Mouse (Mus musculus) forebrain, postnatal 0 days (tissue): ENCODE data around the gene Pip5kl1. TPM values are rescaled to one million over a fixed set of nuclear protein-coding genes. Genes with fewer than 3 reads are reported as not detected.

Experiments
- ATAC-seq: fragments of 200-750 bp; cut with Nextera tagmentation; 2 replicates; pipeline ENCODE4 v1.8.0; 2017; ENCODE audit warnings: mild to moderate bottlenecking, moderate library complexity
- DNase-seq: peaks from one replicate; pipeline ENCODE4 v3.0.0-alpha.2; 2015
- H3K27ac ChIP-seq: fragments of 300-500 bp; sonication (generic); 2 replicates; pipeline ENCODE4 v1.5.1; 2014; ENCODE audit warnings: low read depth, mild to moderate bottlenecking, antibody characterized with exemption, low read length, moderate library complexity, mixed read lengths
- H3K27me3 ChIP-seq: fragments of 300-500 bp; sonication (generic); 2 replicates; pipeline ENCODE4 v1.6.1; 2014; ENCODE audit warnings: mild to moderate bottlenecking, low read length, mixed read lengths; ENCODE audit not compliant: insufficient read depth
- H3K36me3 ChIP-seq: fragments of 300-500 bp; sonication (generic); 2 replicates; pipeline ENCODE4 v1.6.1; 2014; ENCODE audit warnings: mild to moderate bottlenecking, moderate library complexity; ENCODE audit not compliant: insufficient read depth
- H3K4me1 ChIP-seq: fragments of 300-500 bp; sonication (generic); 2 replicates; pipeline ENCODE4 v1.6.1; 2014; ENCODE audit warnings: antibody characterized with exemption; ENCODE audit not compliant: insufficient read depth
- H3K4me2 ChIP-seq: fragments of 300-500 bp; sonication (generic); 2 replicates; pipeline ENCODE4 v1.6.1; 2014; ENCODE audit warnings: low read depth, mild to moderate bottlenecking, moderate library complexity
- H3K4me3 ChIP-seq: fragments of 300-500 bp; sonication (generic); 2 replicates; pipeline ENCODE4 v1.5.1; 2014; ENCODE audit warnings: low read depth, low read length, mixed read lengths
- H3K9ac ChIP-seq: fragments of 300-500 bp; sonication (generic); 2 replicates; pipeline ENCODE4 v1.6.1; 2014; ENCODE audit warnings: mild to moderate bottlenecking
- H3K9me3 ChIP-seq: fragments of 300-500 bp; sonication (generic); 2 replicates; pipeline ENCODE4 v1.6.1; 2016; ENCODE audit warnings: low read length
- CTCF ChIP-seq: sonication (generic); IDR thresholded peaks from 2 replicates; pipeline ENCODE4 v1.5.1; 2016; ENCODE audit warnings: antibody characterized with exemption, control low read depth, low read depth
- WGBS: fragments of 180-500 bp; shearing (Covaris S2); extraction: QIAGEN DNeasy Blood & Tissue Kit; methylation state at CpG from one replicate; pipeline ENCODE4 v1.1.7; 2014; 5-methylcytosine and 5-hydroxymethylcytosine counted together
- polyA plus RNA-seq: library from polyadenylated mRNA; unstranded; fragments of >200 nt; fragmentation: Nextera tagmentation; extraction: Ambion mirVana; gene quantifications from 2 replicates; pipeline ENCODE4 v1.2.1, GENCODE M21; 2015
- total RNA-seq: library from RNA; depleted of rRNA; stranded (reverse); fragments of >200 nt; gene quantifications from 2 replicates; pipeline ENCODE4 v1.2.3, GENCODE M21; 2014

The Pip5kl1 gene
- total and polyA plus RNA-seq, 2 experiments from 2014 or later = 8.2 to 11.8 TPM

- DNase-seq (no peak), ATAC-seq (no peak)
- Histone ChIP-seq H3K27ac (no peak overlapping the region), H3K27me3 (no peaks in the 10 kb centered on the region), H3K36me3 (no peaks in the 10 kb centered on the region), H3K4me3 (no peak overlapping the region), H3K9ac (no peak overlapping the region), H3K9me3 (no peaks in the 10 kb centered on the region), H3K4me2 (no peak overlapping the region), H3K4me1 (no peaks in the 10 kb centered on the region)
- 96% methylated on average over 7 of the region's 7 CpGs for WGBS
- TF ChIP-seq CTCF = no peak
Observed at GRCm38 (mm10) chr2:32547964-32548739, 26.4 kb upstream of the Pip5kl1 start.

GRCm38 (mm10) chr2:32549171-32549570, 25.4 kb upstream of the Pip5kl1 start:
- no peak for TF ChIP-seq CTCF
- no peak overlapping the region for H3K4me2 ChIP-seq
- no peak overlapping the region for H3K27ac ChIP-seq
- H3K9ac ChIP-seq = no peak overlapping the region
- H3K9me3 ChIP-seq = no peaks in the 10 kb centered on the region
- H3K27me3 ChIP-seq = no peaks in the 10 kb centered on the region
- 86% methylated on average over 9 of the region's 9 CpGs for WGBS
- H3K36me3 ChIP-seq = no peaks in the 10 kb centered on the region
- DNase-seq (no peak), ATAC-seq (no peak)
- no peaks in the 10 kb centered on the region for H3K4me1 ChIP-seq
- H3K4me3 ChIP-seq = no peak overlapping the region

DNA sequence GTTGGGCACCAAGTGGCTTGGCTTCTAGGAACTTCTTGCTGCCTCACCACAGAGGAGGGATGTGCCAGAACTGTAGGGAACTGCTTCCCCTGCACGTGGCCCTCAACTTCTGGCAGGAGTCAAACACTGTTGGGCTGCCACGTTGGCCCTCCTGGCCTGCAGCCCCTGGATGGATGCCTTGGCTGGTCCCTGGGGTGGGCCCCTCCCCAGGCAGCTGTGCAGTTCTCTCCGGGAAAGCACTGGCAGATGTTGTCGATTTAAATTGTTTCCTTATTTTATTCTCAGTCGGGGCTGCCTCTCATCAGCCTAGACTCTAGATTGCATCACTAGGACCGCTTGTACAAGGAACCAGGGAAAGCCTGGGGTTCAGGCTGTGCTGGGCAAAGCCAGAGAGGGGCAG, 24.8 kb upstream of the Pip5kl1 start:
- Histone ChIP-seq H3K9ac (no peak overlapping the region), H3K4me2 (no peak overlapping the region), H3K27ac (no peak overlapping the region; the same call in 1 of the 2 replicates), H3K4me3 (no peak overlapping the region), H3K4me1 (no peaks in the 10 kb centered on the region), H3K9me3 (no peaks in the 10 kb centered on the region), H3K27me3 (no peaks in the 10 kb centered on the region), H3K36me3 (no peaks in the 10 kb centered on the region)
- no peak for DNase-seq
- 63% methylated on average over 6 of the region's 6 CpGs for WGBS
- no peak for TF ChIP-seq CTCF
- ATAC-seq = no peak; the same call in 1 of the 2 replicates

GRCm38 (mm10) chr2:32551236-32551635, 23.4 kb upstream of the Pip5kl1 start:
- no peak overlapping the region for H3K4me3 ChIP-seq
- DNase-seq (no peak), ATAC-seq (no peak)
- H3K36me3 ChIP-seq = no peaks in the 10 kb centered on the region
- H3K9ac ChIP-seq = no peak overlapping the region
- H3K27me3 ChIP-seq = no peaks in the 10 kb centered on the region
- H3K4me2 ChIP-seq = no peak overlapping the region
- no peaks in the 10 kb centered on the region for H3K4me1 ChIP-seq
- H3K27ac ChIP-seq = no peak overlapping the region
- no peak for TF ChIP-seq CTCF
- H3K9me3 ChIP-seq = no peaks in the 10 kb centered on the region
- 87% methylated on average over 5 of the region's 5 CpGs for WGBS

- 83% methylated on average over 7 of the region's 7 CpGs for WGBS
- Histone ChIP-seq H3K4me2 (no peak overlapping the region), H3K9me3 (no peaks in the 10 kb centered on the region), H3K27ac (no peak overlapping the region), H3K4me1 (no peaks in the 10 kb centered on the region), H3K4me3 (no peak overlapping the region), H3K36me3 (no peaks in the 10 kb centered on the region), H3K27me3 (no peaks in the 10 kb centered on the region), H3K9ac (no peak overlapping the region)
- DNase-seq (no peak), ATAC-seq (no peak)
- TF ChIP-seq CTCF = no peak
Observed at GRCm38 (mm10) chr2:32553592-32554148, 20.9 kb upstream of the Pip5kl1 start.

DNA sequence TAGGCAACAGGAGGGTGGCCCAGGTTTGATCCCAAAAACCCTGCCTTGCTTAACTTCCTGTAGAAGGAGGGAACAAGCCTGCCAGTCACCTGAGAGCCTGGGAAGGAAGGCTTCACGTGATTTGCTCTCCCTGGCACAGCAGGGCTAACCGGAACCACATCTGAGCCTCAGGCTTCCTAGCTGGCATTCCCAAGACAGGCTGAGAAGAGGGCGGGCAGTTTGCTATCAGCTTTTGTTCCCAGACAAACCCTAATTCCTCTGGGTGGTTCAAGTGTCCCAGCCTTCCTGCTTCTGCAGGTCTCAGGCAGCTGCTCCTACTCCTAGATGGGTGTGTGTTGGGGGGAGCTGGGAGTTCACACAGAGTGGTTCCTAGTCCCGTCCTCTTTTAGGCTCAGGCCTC, 19.1 kb upstream of the Pip5kl1 start:
- ATAC-seq = no peak
- H3K36me3 ChIP-seq = peaks cover 6% of the 10 kb centered on the region; the same call in 1 of the 2 replicates
- DNase-seq = no peak
- no peaks in the 10 kb centered on the region for H3K4me1 ChIP-seq
- no peaks in the 10 kb centered on the region for H3K9me3 ChIP-seq
- TF ChIP-seq CTCF = no peak
- WGBS = 41% methylated on average over 4 of the region's 4 CpGs
- no peak overlapping the region for H3K4me2 ChIP-seq
- H3K4me3 ChIP-seq = no peak overlapping the region
- H3K27ac ChIP-seq = no peak overlapping the region
- no peak overlapping the region for H3K9ac ChIP-seq
- no peaks in the 10 kb centered on the region for H3K27me3 ChIP-seq

DNA sequence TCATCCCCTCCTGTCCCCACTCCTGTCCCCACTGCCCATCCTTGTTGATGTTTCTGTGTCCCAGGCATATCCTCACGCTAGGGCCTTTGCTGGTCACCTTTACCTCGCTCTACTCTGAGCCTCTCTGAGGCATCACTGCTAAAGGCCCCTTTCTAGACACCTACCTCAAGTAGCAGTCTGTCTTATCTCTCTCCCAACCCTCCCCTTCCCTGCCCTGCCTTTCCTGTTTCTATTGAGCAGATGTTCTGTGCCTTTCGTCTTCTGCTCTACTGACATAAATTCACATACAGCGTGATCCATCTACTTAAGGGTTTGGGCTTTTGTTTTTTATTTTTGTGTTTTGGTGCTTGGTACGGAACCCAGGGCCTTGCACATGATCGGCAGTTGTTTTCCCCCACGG, 18.6 kb upstream of the Pip5kl1 start:
- no peaks in the 10 kb centered on the region for H3K4me1 ChIP-seq
- TF ChIP-seq CTCF = no peak
- no peak overlapping the region for H3K4me2 ChIP-seq
- H3K36me3 ChIP-seq = peaks cover 6% of the 10 kb centered on the region; the same call in 1 of the 2 replicates
- no peaks in the 10 kb centered on the region for H3K27me3 ChIP-seq
- H3K27ac ChIP-seq = no peak overlapping the region
- DNase-seq (no peak), ATAC-seq (no peak)
- no peak overlapping the region for H3K4me3 ChIP-seq
- 81% methylated on average over 7 of the region's 7 CpGs for WGBS
- H3K9me3 ChIP-seq = no peaks in the 10 kb centered on the region
- H3K9ac ChIP-seq = no peak overlapping the region
